Mouse (Mus musculus) spleen, adult 2 months (tissue): Measurements from ENCODE around the gene Spa17. TPM values are rescaled to one million over a fixed set of nuclear protein-coding genes. Genes with fewer than 3 reads are reported as not detected.

Experiments
- DNase-seq, 2 experiments: peaks; one replicate each; pipeline versions ENCODE4 v3.0.0 to v3.0.0-alpha.2; 2012 to 2021; ENCODE audit warnings: low spot score in 2 of 2, low read depth in 1 of 2
- H3K27ac ChIP-seq: fragments of 200-500 bp; 2 replicates; pipeline ENCODE4 v1.5.1; 2012; ENCODE audit warnings: low read length, inconsistent platforms; ENCODE audit not compliant: insufficient read depth
- H3K27me3 ChIP-seq: fragments of 200-500 bp; 2 replicates; pipeline ENCODE4 v1.6.1; 2012; ENCODE audit warnings: mild to moderate bottlenecking, moderate library complexity, low read length, inconsistent platforms; ENCODE audit not compliant: control insufficient read depth, insufficient read depth
- H3K36me3 ChIP-seq: fragments of 200-500 bp; 2 replicates; pipeline ENCODE4 v1.6.1; 2012; ENCODE audit warnings: mild to moderate bottlenecking, low read length, inconsistent platforms; ENCODE audit not compliant: control insufficient read depth, insufficient read depth
- H3K4me1 ChIP-seq: fragments of 200-500 bp; 2 replicates; pipeline ENCODE4 v1.6.1; 2011; ENCODE audit warnings: inconsistent platforms; ENCODE audit not compliant: control insufficient read depth, insufficient read depth, insufficient read length
- H3K4me3 ChIP-seq: fragments of 200-500 bp; 2 replicates; pipeline ENCODE4 v1.5.1; 2011; ENCODE audit warnings: mild to moderate bottlenecking, inconsistent platforms; ENCODE audit not compliant: insufficient read depth, insufficient read length; ENCODE audit errors: extremely low read depth
- CTCF ChIP-seq: fragments of 200-500 bp; IDR thresholded peaks from 2 replicates; pipeline ENCODE4 v1.5.1; 2011; ENCODE audit warnings: mild to moderate bottlenecking, inconsistent platforms; ENCODE audit not compliant: insufficient read depth, insufficient read length, insufficient replicate concordance; ENCODE audit errors: extremely low read depth
- POLR2A ChIP-seq: fragments of 200-500 bp; IDR thresholded peaks from 2 replicates; pipeline ENCODE4 v1.6.1; 2011; ENCODE audit warnings: low read depth, low read length, inconsistent platforms
- WGBS: fragments of 180-500 bp; shearing (Covaris S2); methylation state at CpG from one replicate; pipeline ENCODE4 v1.1.7; 2018; 5-methylcytosine and 5-hydroxymethylcytosine counted together
- polyA plus RNA-seq: library from polyadenylated mRNA; depleted of rRNA; stranded (reverse); fragments of >200 nt; gene quantifications from 2 replicates; pipeline ENCODE4 v1.2.3, GENCODE M21; 2012

The Spa17 gene
- polyA plus RNA-seq, 1 experiment: 0.21 TPM

GRCm38 (mm10) chr9:37609558-37609957 is 4.0 kb downstream of the Spa17 start:
- WGBS: 86% methylated on average over 4 of the region's 4 CpGs
- Histone ChIP-seq H3K4me1 (peaks cover 6% of the 10 kb centered on the region; the same call in 1 of the 2 replicates), H3K27me3 (no peaks in the 10 kb centered on the region), H3K36me3 (no peaks in the 10 kb centered on the region), H3K27ac (no peak overlapping the region), H3K4me3 (no peak overlapping the region)
- no peak for DNase-seq
- TF ChIP-seq POLR2A (no peak), CTCF (no peak)

GRCm38 (mm10) chr9:37605089-37605488 is 8.4 kb downstream of the Spa17 start:
- Histone ChIP-seq H3K27ac (no peak overlapping the region), H3K4me1 (no peaks in the 10 kb centered on the region), H3K4me3 (no peak overlapping the region), H3K36me3 (no peaks in the 10 kb centered on the region), H3K27me3 (no peaks in the 10 kb centered on the region)
- WGBS: 84% methylated on average over 3 of the region's 3 CpGs
- DNase-seq: no peak
- TF ChIP-seq CTCF (no peak), POLR2A (no peak)

GRCm38 (mm10) chr9:37600538-37601205 is 12.8 kb downstream of the Spa17 start:
- no peak overlapping the region for H3K4me3 ChIP-seq
- no peaks in the 10 kb centered on the region for H3K27me3 ChIP-seq
- TF ChIP-seq CTCF (no peak), POLR2A (no peak)
- no peaks in the 10 kb centered on the region for H3K4me1 ChIP-seq
- WGBS: 95% methylated on average over 2 of the region's 2 CpGs
- no peaks in the 10 kb centered on the region for H3K36me3 ChIP-seq
- no peak for DNase-seq
- no peak overlapping the region for H3K27ac ChIP-seq

GRCm38 (mm10) chr9:37598637-37599036 is 14.9 kb downstream of the Spa17 start:
- Histone ChIP-seq H3K4me1 (no peaks in the 10 kb centered on the region), H3K4me3 (no peak overlapping the region), H3K27ac (no peak overlapping the region), H3K27me3 (no peaks in the 10 kb centered on the region), H3K36me3 (no peaks in the 10 kb centered on the region)
- no peak for DNase-seq
- 67% methylated on average over 2 of the region's 2 CpGs for WGBS
- TF ChIP-seq POLR2A: no peak
- TF ChIP-seq CTCF: no peak

GRCm38 (mm10) chr9:37595570-37595969 is 18.0 kb downstream of the Spa17 start:
- TF ChIP-seq CTCF (no peak), POLR2A (no peak)
- 21% methylated on average over 1 of the region's 1 CpGs for WGBS
- H3K36me3 ChIP-seq: no peaks in the 10 kb centered on the region
- H3K27me3 ChIP-seq: no peaks in the 10 kb centered on the region
- H3K4me1 ChIP-seq: no peaks in the 10 kb centered on the region
- no peak for DNase-seq
- no peak overlapping the region for H3K27ac ChIP-seq
- no peak overlapping the region for H3K4me3 ChIP-seq

GRCm38 (mm10) chr9:37593690-37594089 is 19.8 kb downstream of the Spa17 start:
- no peaks in the 10 kb centered on the region for H3K27me3 ChIP-seq
- TF ChIP-seq POLR2A: no peak
- no peak for TF ChIP-seq CTCF
- H3K4me1 ChIP-seq: no peaks in the 10 kb centered on the region
- H3K4me3 ChIP-seq: no peak overlapping the region
- H3K36me3 ChIP-seq: no peaks in the 10 kb centered on the region
- no peak overlapping the region for H3K27ac ChIP-seq
- no peak for DNase-seq
- WGBS: 91% methylated on average over 3 of the region's 3 CpGs

GRCm38 (mm10) chr9:37592633-37593032 is 20.9 kb downstream of the Spa17 start:
- no peak for DNase-seq
- no peaks in the 10 kb centered on the region for H3K4me1 ChIP-seq

GRCm38 (mm10) chr9:37592025-37592424 is 21.5 kb downstream of the Spa17 start:
- no peak for TF ChIP-seq POLR2A
- TF ChIP-seq CTCF: no peak
- no peak for DNase-seq
- no peaks in the 10 kb centered on the region for H3K4me1 ChIP-seq
- H3K27me3 ChIP-seq: no peaks in the 10 kb centered on the region
- no peaks in the 10 kb centered on the region for H3K36me3 ChIP-seq
- no peak overlapping the region for H3K4me3 ChIP-seq
- H3K27ac ChIP-seq: no peak overlapping the region
- 64% methylated on average over 2 of the region's 2 CpGs for WGBS

More at GRCm38 (mm10) chr9:37592633-37593032, 20.9 kb downstream of the Spa17 start:
- TF ChIP-seq POLR2A (no peak), CTCF (no peak)
- Histone ChIP-seq H3K36me3 (no peaks in the 10 kb centered on the region), H3K27ac (no peak overlapping the region), H3K27me3 (no peaks in the 10 kb centered on the region), H3K4me3 (no peak overlapping the region)
- 25% methylated on average over 6 of the region's 6 CpGs for WGBS
